Mouse (Mus musculus) lung, postnatal 0 days (tissue): ENCODE data around the gene Pdk4. TPM values are rescaled to one million over a fixed set of nuclear protein-coding genes. Genes with fewer than 3 reads are reported as not detected.

Experiments
- ATAC-seq: fragments of 200-750 bp; cut with Nextera tagmentation; 2 replicates; pipeline ENCODE4 v1.8.0; 2017; ENCODE audit warnings: moderate library complexity
- DNase-seq: peaks from one replicate; pipeline ENCODE4 v3.0.0-alpha.2; 2016; ENCODE audit warnings: low spot score
- H3K27ac ChIP-seq: fragments of 300-500 bp; sonication (generic); 2 replicates; pipeline ENCODE4 v1.5.1; 2014; ENCODE audit warnings: antibody characterized with exemption, mild to moderate bottlenecking, low read length, mixed read lengths
- H3K27me3 ChIP-seq: fragments of 300-500 bp; sonication (generic); replicated peaks from 2 replicates; pipeline ENCODE4 v1.6.1; 2014; ENCODE audit warnings: low read length, mixed read lengths; ENCODE audit not compliant: insufficient read depth
- H3K36me3 ChIP-seq: fragments of 300-500 bp; sonication (generic); 2 replicates; pipeline ENCODE4 v1.6.1; 2014; ENCODE audit warnings: low read length, mixed read lengths; ENCODE audit not compliant: insufficient read depth
- H3K4me1 ChIP-seq: fragments of 300-500 bp; sonication (generic); 2 replicates; pipeline ENCODE4 v1.6.1; 2014; ENCODE audit warnings: antibody characterized with exemption, low read depth, low read length, mixed read lengths; ENCODE audit not compliant: insufficient read depth
- H3K4me2 ChIP-seq: fragments of 300-500 bp; sonication (generic); replicated peaks from 2 replicates; pipeline ENCODE4 v1.6.1; 2014; ENCODE audit warnings: low read depth, mild to moderate bottlenecking, low read length, moderate library complexity, mixed read lengths
- H3K4me3 ChIP-seq: fragments of 300-500 bp; sonication (generic); 2 replicates; pipeline ENCODE4 v1.5.1; 2014; ENCODE audit warnings: low read depth, low read length
- H3K9ac ChIP-seq: fragments of 300-500 bp; sonication (generic); replicated peaks from 2 replicates; pipeline ENCODE4 v1.6.1; 2014; ENCODE audit warnings: low read depth, mild to moderate bottlenecking
- H3K9me3 ChIP-seq: fragments of 300-500 bp; sonication (generic); 2 replicates; pipeline ENCODE4 v1.6.1; 2016; ENCODE audit warnings: low read length, mixed read lengths
- CTCF ChIP-seq: IDR thresholded peaks from 2 replicates; pipeline ENCODE4 v1.5.1; 2016; ENCODE audit warnings: antibody characterized with exemption, mild to moderate bottlenecking
- EP300 ChIP-seq: IDR thresholded peaks from 2 replicates; pipeline ENCODE4 v1.6.1; 2016; ENCODE audit warnings: antibody characterized with exemption, mild to moderate bottlenecking, control low read depth
- WGBS: fragments of 180-500 bp; shearing (Covaris S2); extraction: QIAGEN DNeasy Blood & Tissue Kit; methylation state at CpG from one replicate; pipeline ENCODE4 v1.1.7; 2014; 5-methylcytosine and 5-hydroxymethylcytosine counted together
- polyA plus RNA-seq: library from polyadenylated mRNA; unstranded; fragments of >200 nt; fragmentation: Nextera tagmentation; extraction: Ambion mirVana; gene quantifications from 2 replicates; pipeline ENCODE4 v1.2.1, GENCODE M21; 2015

Pdk4 gene
- polyA plus RNA-seq, 1 experiment from 2014 or later = 8.4 TPM

DNA sequence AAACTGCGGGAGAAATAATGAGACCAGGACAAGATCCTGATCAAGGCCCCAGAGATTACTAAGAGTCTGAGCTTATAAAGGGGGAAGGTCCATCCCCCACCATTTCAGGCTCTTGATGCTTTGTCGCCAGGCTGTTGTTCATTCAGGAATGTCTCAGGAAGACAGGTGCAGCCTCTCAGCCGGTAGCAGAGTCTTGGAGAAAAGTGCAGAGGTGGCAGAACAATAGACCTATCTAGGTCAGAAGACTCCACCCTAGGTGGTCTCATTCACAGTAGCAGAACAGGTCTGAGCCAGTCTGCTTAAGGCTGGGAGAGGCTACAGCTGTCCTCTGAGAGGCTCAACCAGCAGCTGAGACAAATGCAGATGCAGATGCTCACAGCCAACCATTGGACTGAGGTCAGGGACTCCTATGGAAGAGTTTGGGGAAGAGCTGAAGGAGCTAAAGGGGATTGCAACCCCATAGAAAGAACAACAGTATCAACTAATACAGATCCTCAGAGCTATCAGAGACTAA, 13.8 kb downstream of the Pdk4 start:
- Histone ChIP-seq H3K4me1 (no peaks in the 10 kb centered on the region), H3K4me2 (no peak overlapping the region), H3K4me3 (no peak overlapping the region), H3K9me3 (no peaks in the 10 kb centered on the region), H3K9ac (no peak overlapping the region), H3K36me3 (0 out of 2 replicates have a peak, but pooled peaks cover 6% of the 10 kb centered on the region), H3K27me3 (no peaks in the 10 kb centered on the region), H3K27ac (no peak overlapping the region)
- no peak for DNase-seq
- TF ChIP-seq CTCF (no peak), EP300 (no peak)
- WGBS = 62% methylated on average over 3 of the region's 3 CpGs
- ATAC-seq = no peak

DNA sequence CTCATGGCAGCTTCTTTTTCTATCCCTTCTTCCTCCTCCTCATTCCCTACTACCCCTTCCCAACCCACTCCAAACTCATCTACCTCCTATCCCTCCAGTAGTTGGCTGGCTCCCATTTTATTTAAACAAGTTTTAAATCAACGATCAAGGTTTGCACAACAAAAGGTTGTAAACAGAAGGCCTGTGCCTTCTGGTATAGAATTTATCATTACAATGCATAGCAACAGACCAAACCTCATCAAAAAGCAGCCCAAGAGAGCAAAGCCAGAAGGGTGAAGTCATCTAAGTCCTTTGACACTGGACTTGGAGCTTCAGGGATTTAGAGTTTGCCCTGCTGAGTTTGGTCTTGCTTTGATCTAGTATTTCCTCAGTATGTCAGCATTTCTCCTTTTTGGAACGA, 15.0 kb downstream of the Pdk4 start:
- Histone ChIP-seq H3K27ac (no peak overlapping the region), H3K9me3 (no peaks in the 10 kb centered on the region), H3K4me1 (no peaks in the 10 kb centered on the region), H3K4me2 (no peak overlapping the region), H3K36me3 (no peaks in the 10 kb centered on the region), H3K27me3 (no peaks in the 10 kb centered on the region), H3K9ac (no peak overlapping the region), H3K4me3 (no peak overlapping the region)
- ATAC-seq (no peak), DNase-seq (no peak)
- TF ChIP-seq EP300 (no peak), CTCF (no peak)
- WGBS = 86% methylated on average over 2 of the region's 2 CpGs

- no peak overlapping the region for H3K9ac ChIP-seq
- ATAC-seq (no peak), DNase-seq (no peak)
- H3K4me1 ChIP-seq = no peaks in the 10 kb centered on the region; the same call in 1 of the 2 replicates
- 34% methylated on average over 1 of the region's 1 CpGs for WGBS
- no peaks in the 10 kb centered on the region for H3K27me3 ChIP-seq
- no peak overlapping the region for H3K4me2 ChIP-seq
- H3K27ac ChIP-seq = no peak overlapping the region
- TF ChIP-seq EP300 (no peak), CTCF (no peak)
- no peaks in the 10 kb centered on the region for H3K9me3 ChIP-seq
- H3K36me3 ChIP-seq = no peaks in the 10 kb centered on the region
- no peak overlapping the region for H3K4me3 ChIP-seq
These were observed 22.1 kb downstream of the Pdk4 start for GRCm38 (mm10) chr6:5474021-5474420.

- H3K36me3 ChIP-seq = no peaks in the 10 kb centered on the region
- H3K9me3 ChIP-seq = no peaks in the 10 kb centered on the region
- H3K4me3 ChIP-seq = no peak overlapping the region
- no peak overlapping the region for H3K9ac ChIP-seq
- WGBS = 77% methylated on average over 2 of the region's 2 CpGs
- H3K4me2 ChIP-seq = no peak overlapping the region
- no peak overlapping the region for H3K27ac ChIP-seq
- DNase-seq (peak; percentile 22), ATAC-seq (no peak)
- no peak for TF ChIP-seq EP300
- no peak for TF ChIP-seq CTCF
- no peaks in the 10 kb centered on the region for H3K27me3 ChIP-seq
- no peaks in the 10 kb centered on the region; the same call in 1 of the 2 replicates for H3K4me1 ChIP-seq
These were observed 23.4 kb downstream of the Pdk4 start for GRCm38 (mm10) chr6:5472692-5473091.

DNA sequence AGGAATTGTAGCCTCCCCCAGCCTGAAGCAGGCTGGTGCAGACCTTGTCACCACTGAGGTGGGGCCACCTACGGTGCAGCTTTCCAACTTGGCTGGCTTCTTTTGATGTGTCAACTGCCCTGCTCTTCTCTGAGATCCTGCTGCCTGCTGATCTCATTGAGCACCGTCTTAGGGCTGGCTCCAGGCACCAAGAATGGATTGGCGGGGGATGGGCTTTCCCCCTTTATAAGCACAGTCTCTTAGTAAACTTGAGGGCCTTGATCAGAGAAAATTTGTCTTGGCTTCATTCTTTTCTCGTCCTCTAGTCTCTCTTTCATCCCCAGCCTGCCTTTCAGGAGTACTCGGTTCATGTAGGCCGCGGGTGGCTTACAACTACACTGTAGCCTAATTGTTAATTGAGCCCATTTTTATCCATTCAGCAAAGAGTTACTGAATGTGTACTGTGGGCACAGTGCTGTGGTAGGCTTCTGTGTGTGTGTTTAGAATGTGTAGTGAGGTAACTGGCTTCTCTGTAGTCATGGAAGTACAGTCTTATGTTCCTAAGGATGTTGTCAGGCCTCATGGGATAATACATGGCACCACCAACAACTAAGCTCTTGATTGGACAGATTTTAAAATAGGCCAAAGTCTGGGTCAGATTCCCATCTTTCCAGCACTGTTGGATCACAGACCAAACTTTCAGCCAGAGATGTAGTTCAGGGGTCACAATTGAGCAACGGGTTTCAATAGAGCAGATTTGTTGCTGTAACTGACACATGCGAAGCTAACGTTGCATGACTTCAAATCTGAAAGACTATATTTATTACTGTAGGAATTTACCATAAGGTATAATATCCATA, 25.4 kb downstream of the Pdk4 start:
- no peak for TF ChIP-seq CTCF
- TF ChIP-seq EP300 = no peak
- H3K27ac ChIP-seq = no peak overlapping the region
- no peaks in the 10 kb centered on the region for H3K9me3 ChIP-seq
- no peaks in the 10 kb centered on the region for H3K36me3 ChIP-seq
- no peak overlapping the region for H3K9ac ChIP-seq
- 73% methylated on average over 10 of the region's 10 CpGs for WGBS
- H3K4me1 ChIP-seq = no peaks in the 10 kb centered on the region; the same call in 1 of the 2 replicates
- H3K27me3 ChIP-seq = no peaks in the 10 kb centered on the region
- no peak for ATAC-seq
- H3K4me3 ChIP-seq = no peak overlapping the region
- no peak for DNase-seq
- no peak overlapping the region for H3K4me2 ChIP-seq

- Histone ChIP-seq H3K9me3 (no peaks in the 10 kb centered on the region), H3K4me3 (no peak overlapping the region), H3K4me1 (no peaks in the 10 kb centered on the region), H3K27me3 (no peaks in the 10 kb centered on the region), H3K27ac (no peak overlapping the region), H3K4me2 (no peak overlapping the region), H3K36me3 (no peaks in the 10 kb centered on the region), H3K9ac (no peak overlapping the region)
- DNase-seq = no peak
- no peak for TF ChIP-seq EP300
- WGBS = 69% methylated on average over 3 of the region's 3 CpGs
- no peak for ATAC-seq
These were observed 40.3 kb downstream of the Pdk4 start for GRCm38 (mm10) chr6:5455836-5456235.
